Mouse (Mus musculus): ENCODE data around the gene Pkp4. TPM values are rescaled to one million over a fixed set of nuclear protein-coding genes. Genes with fewer than 3 reads are reported as not detected.
"Not testable (repeated sequence)": the region's sequence is repeated elsewhere in the genome, so short reads cannot be mapped to it uniquely, and the experiment has no call there.

Gene Pkp4
- polyA plus RNA-seq, 1 experiment from 2014 or later = 7.6 TPM

DNA sequence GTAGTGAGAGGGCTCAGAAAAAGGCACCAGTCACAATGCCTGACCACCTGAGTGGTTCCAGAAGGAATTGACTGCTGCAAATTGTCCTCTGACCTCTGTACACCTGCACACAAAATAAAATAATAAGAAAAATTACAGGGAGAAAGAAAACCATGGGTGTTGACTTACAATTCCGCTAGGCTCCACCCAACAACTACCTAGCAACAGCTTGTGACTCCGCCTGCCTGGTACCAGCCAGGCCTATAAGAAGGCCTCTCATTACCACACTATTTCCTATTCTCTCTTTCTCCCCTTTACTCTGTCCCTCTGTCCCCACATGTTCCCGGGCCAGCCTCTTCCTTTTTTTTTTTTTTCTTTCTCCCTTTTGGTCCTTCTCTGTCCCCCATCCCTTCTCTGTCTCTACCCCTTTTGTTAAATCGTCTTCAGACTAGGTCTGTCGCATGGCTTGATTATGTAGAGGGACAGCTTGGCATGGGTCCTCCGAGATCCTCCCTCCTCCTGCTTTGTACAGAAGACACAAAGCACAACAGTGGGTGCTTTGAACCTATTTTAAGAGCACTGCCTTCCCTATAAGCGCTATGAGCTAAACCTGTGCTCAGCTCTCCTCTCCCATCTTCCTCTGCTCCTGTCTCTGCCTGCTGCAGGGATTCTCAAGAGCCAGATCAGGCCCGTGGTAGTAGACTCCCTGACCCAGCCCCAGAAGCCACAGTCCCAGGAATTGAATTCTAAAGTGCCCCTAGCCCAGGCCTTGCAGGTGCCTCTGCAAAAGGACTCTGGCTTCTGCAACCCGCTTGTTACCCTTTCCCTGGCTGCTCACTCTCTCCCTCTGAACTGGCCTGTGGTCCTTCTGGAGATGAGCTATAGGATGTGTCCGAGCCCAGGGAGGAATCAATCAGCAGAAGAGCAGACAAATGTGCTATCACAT lies 223.5 kb downstream of the Pkp4 start:
- no peak for ATAC-seq
- Histone ChIP-seq H3K9ac (no peak overlapping the region), H3K4me3 (no peak overlapping the region), H3K27me3 (replicated peaks) (no peaks in the 10 kb centered on the region), H3K36me3 (no peaks in the 10 kb centered on the region), H3K4me1 (no peaks in the 10 kb centered on the region), H3K9me3 (replicated peaks) (no peaks in the 10 kb centered on the region), H3K27ac (no peak overlapping the region), H3K4me2 (no peak overlapping the region)
- WGBS (ENCODE audit: insufficient replicate concordance) = 71% methylated on average over 10 of the region's 10 CpGs

DNA sequence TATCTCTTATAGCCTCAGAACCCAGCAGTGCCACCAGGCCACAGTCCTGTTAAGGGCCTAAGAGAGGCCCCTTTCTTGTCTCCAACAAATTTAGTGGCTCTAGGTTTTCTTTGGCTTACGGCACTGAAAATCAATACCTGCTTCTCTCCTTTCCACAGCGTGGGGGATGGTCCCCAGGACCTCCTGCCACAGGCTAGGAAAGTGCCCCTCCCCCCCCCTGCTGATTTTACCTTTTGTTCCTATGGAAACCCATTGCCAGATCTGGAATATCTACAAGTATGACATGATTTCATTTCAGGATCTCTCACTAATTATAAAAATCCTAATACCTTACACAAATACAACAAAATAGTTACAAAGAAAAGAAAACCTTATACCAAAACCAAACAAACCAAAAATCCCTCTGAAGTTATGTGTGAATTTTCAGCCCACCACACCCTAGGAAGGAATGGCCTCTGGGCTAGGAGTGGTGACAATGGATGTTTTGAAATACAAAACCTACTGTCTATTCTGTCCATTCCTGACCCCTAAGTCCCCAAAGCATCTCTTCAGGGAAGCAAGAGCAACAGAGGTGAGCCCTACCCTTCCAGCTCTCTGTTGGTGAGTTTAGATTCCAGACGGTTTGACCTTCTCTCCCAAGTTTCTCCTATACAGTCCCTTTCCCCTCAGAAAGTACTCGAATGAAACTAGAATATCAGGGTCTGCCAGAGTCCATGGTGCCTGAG lies 224.7 kb downstream of the Pkp4 start:
- WGBS (ENCODE audit: insufficient replicate concordance) = 53% methylated on average over 4 of the region's 4 CpGs

DNA sequence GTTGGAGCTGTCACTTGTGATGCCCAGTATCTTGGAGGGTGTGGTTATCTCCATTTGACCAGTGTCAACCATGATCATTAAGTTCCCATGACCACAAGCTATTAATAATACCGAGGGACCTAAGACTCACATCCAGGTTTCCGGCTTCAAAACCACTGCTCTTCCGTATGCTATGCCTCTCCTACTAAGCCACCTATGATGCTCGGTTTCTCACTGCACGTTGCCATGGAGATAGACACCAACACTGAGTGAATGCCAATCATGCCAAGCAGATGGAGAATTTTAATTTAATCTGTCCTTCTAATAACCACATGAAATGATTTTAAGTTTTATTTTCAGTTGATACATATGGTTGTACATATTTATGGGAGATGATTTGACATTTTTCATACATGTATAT lies 229.3 kb downstream of the Pkp4 start:
- no peaks in the 10 kb centered on the region for H3K4me1 ChIP-seq
- H3K4me3 ChIP-seq = no peak overlapping the region
- no peaks in the 10 kb centered on the region for H3K36me3 ChIP-seq
- no peaks in the 10 kb centered on the region for H3K27me3 ChIP-seq (replicated peaks)
- no peak overlapping the region for H3K4me2 ChIP-seq
- no peak overlapping the region for H3K27ac ChIP-seq
- 70% methylated on average over 5 of the region's 5 CpGs for WGBS (ENCODE audit: insufficient replicate concordance)
- no peak overlapping the region for H3K9ac ChIP-seq
- ATAC-seq = no peak
- no peaks in the 10 kb centered on the region for H3K9me3 ChIP-seq (replicated peaks)

More for the DNA sequence above, 224.7 kb downstream of the Pkp4 start:
- H3K9ac ChIP-seq = no peak overlapping the region
- no peak overlapping the region for H3K27ac ChIP-seq
- H3K4me1 ChIP-seq = no peaks in the 10 kb centered on the region
- no peaks in the 10 kb centered on the region for H3K36me3 ChIP-seq
- no peak overlapping the region for H3K4me2 ChIP-seq
- no peaks in the 10 kb centered on the region for H3K9me3 ChIP-seq (replicated peaks)
- ATAC-seq = no peak
- H3K27me3 ChIP-seq (replicated peaks) = no peaks in the 10 kb centered on the region
- no peak overlapping the region for H3K4me3 ChIP-seq

DNA sequence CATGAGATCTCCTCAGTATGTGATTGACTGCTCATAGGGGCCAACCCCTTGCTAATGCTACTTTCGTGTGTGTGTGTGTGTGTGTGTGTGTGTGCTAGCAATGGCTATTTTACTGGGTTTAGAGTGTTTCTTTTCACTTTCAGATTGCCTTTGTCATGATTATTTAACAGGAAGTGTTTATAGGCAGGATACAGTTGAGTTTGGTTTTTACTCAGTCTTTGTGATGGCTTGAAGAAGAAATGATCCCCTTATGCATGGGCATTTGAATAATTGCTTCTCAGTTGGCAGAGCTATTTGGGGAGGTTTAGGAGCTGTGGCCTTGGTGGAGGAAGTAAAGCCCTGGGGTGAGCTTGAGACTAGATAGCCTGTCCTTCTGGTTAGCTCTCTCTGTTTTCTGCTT lies 232.5 kb downstream of the Pkp4 start:
- Histone ChIP-seq H3K4me1 (no peaks in the 10 kb centered on the region), H3K27me3 (replicated peaks) (no peaks in the 10 kb centered on the region), H3K27ac (no peak overlapping the region), H3K36me3 (no peaks in the 10 kb centered on the region), H3K9me3 (replicated peaks) (no peaks in the 10 kb centered on the region), H3K9ac (no peak overlapping the region), H3K4me2 (no peak overlapping the region), H3K4me3 (no peak overlapping the region)
- ATAC-seq = no peak
- 71% methylated on average over 1 of the region's 1 CpGs for WGBS (ENCODE audit: insufficient replicate concordance)

DNA sequence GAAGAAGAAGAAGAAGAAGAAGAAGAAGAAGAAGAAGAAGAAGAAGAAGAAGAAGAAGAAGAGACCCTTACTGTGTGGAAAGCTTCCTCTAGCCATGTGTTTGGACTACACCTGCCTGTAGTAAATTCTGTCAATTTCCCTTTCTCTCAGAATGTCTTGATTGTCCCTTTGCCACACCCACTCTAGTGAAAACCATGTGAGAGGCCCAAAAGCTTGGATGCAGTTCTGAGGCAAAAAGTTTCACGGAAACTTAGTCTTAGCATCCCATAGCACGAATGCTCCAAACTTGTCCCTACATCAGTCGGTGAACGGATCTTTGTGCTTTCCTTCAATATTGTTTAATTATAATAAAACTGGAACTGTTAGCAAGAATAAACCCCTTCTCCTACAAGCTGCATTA lies 234.0 kb downstream of the Pkp4 start:
- ATAC-seq = no peak
- Histone ChIP-seq H3K9ac (no peak overlapping the region), H3K4me3 (no peak overlapping the region), H3K27ac (no peak overlapping the region), H3K9me3 (replicated peaks) (no peaks in the 10 kb centered on the region), H3K36me3 (no peaks in the 10 kb centered on the region), H3K4me1 (no peaks in the 10 kb centered on the region), H3K27me3 (replicated peaks) (no peaks in the 10 kb centered on the region), H3K4me2 (no peak overlapping the region)
- 84% methylated on average over 4 of the region's 4 CpGs for WGBS (ENCODE audit: insufficient replicate concordance)

DNA sequence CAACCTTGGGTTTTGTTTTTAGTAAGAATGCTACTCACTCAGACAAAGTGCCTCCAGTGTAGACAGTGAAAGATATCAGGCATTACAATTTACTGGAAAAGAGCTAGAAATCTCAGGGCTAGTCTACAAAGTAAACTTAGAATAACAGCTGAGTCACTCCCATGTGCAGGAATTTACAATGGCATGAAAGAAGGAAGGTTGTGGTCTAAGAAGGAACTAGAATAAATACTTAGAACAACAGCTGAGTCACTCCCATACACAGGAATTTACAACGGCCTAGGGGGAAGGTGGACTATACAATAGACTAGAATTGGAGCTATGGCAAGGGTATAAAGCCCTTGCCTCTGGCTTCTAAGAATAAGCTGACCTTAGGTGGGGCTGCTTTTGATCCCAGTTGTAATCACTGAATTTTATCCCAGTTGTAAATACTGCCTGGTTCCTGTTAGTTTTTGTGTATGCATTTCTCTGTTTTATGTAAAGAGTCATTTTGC lies 234.6 kb downstream of the Pkp4 start:
- not testable (repeated sequence) for H3K4me1 ChIP-seq; H3K27ac ChIP-seq; H3K9ac ChIP-seq; H3K4me2 ChIP-seq; H3K4me3 ChIP-seq; H3K27me3 ChIP-seq (replicated peaks); H3K36me3 ChIP-seq; H3K9me3 ChIP-seq (replicated peaks); ATAC-seq
- 32% methylated on average over 1 of the region's 1 CpGs for WGBS (ENCODE audit: insufficient replicate concordance)

DNA sequence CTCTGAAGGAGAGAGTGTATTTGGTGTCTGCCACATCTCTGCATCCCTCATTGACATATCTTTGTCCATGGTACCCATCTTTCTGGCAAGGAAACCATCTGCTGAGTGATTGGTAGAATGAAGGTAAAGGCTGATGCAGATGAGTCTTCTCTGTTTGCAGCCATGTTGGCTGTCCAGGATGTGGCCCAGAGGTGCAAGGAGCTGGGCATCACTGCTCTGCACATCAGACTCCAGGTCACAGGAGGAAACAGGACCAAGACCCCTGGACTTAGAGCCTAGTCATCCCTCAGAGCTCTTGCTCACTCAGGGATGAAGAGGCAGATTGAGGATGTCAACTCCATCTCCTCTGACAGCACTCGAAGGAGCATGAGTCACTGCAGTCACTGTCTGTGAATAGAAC lies 235.9 kb downstream of the Pkp4 start:
- Histone ChIP-seq H3K4me3 (no peak overlapping the region), H3K9ac (no peak overlapping the region), H3K27me3 (replicated peaks) (no peaks in the 10 kb centered on the region), H3K9me3 (replicated peaks) (no peaks in the 10 kb centered on the region), H3K4me2 (no peak overlapping the region), H3K36me3 (no peaks in the 10 kb centered on the region), H3K4me1 (0 out of 2 replicates have a peak, but pooled peaks cover under 1% of the 10 kb centered on the region), H3K27ac (no peak overlapping the region)
- no peak for ATAC-seq
- 81% methylated on average over 1 of the region's 1 CpGs for WGBS (ENCODE audit: insufficient replicate concordance)

DNA sequence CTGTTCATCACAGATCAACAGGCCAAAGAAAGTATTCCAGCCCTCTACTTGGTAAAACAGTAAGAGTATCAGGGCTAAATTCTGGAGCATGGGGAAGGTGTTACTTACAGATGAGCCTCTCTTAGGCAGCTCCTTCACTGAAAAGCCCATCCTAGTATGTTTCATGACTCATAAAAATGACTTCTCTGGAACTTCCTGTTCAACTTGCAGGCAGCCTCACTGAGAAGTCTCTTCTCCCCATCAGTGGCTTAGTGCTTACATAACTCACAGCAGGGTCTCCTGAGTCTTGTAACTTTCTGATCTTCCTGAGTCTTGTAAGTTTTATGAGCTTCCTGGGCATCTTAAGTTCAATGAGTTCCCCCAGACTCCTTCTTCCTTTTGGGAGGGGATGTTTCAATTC lies 236.9 kb downstream of the Pkp4 start:
- ATAC-seq = no peak

DNA sequence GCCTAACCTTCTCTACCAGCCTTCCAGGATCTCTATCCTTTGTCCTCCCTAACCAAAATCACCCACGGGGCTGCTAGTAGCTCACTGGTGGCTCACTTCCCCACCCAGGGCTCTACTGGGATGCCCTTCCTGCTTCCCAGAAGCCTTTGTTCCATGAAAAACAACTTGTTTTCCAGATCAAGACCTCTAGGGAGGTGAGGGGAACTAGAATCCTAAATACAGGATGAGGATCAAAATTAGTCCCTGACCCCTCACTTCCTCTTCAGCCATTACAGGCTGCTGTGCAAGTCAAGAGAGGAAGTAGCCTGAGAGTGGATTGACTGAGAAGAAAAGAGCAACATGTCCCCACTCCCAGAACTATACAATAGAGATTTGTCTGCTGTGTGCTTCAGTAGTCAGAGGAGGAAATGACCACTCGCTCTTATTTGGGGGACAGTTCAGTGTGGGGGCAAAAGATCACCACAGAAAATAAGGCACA lies 240.3 kb downstream of the Pkp4 start:
- 32% methylated on average over 2 of the region's 2 CpGs for WGBS (ENCODE audit: insufficient replicate concordance)
- H3K9me3 ChIP-seq (replicated peaks) = no peaks in the 10 kb centered on the region
- ATAC-seq = 0 out of 2 replicates have a peak, but pooled peaks have one; percentile 21

More for the DNA sequence above, 236.9 kb downstream of the Pkp4 start:
- no peaks in the 10 kb centered on the region for H3K9me3 ChIP-seq (replicated peaks)
- no peak overlapping the region for H3K4me2 ChIP-seq
- no peak overlapping the region for H3K9ac ChIP-seq
- H3K27me3 ChIP-seq (replicated peaks) = no peaks in the 10 kb centered on the region
- 0 out of 2 replicates have a peak, but pooled peaks cover 4% of the 10 kb centered on the region for H3K4me1 ChIP-seq
- no peak overlapping the region for H3K4me3 ChIP-seq
- H3K27ac ChIP-seq = no peak overlapping the region
- H3K36me3 ChIP-seq = no peaks in the 10 kb centered on the region

DNA sequence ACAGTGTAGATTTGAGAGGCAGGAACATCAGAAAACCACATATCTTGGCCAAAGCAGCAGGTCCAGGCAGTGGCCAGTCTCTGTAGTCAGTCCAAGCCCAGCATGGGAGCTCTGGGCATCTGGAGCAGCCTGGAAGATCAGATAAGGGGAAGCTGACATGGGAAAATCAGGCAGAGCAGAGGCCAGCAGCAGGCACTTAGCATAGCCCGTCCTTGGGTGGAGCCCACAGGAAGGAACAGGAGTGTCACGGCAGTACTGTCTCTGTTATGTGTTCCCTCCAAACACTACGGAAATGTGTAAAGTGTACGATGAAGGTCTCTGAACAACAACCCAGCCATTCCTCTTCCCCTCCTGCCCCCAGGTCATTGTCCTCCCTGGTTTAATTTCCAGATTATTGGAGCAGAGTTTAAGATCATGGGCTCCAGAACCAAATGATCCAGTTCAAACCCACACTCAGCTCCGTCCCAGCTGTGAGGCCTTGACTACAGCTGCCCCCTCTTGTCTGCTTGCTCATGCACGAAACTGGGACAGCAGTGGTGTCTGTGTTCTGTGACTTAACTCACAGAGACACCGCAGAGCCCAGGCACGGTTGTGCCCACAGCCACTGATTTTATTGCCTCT lies 241.3 kb downstream of the Pkp4 start:
- no peak for ATAC-seq
- Histone ChIP-seq H3K36me3 (no peaks in the 10 kb centered on the region), H3K4me3 (no peak overlapping the region), H3K27me3 (replicated peaks) (no peaks in the 10 kb centered on the region), H3K27ac (no peak overlapping the region), H3K9me3 (replicated peaks) (no peaks in the 10 kb centered on the region), H3K4me2 (no peak overlapping the region), H3K4me1 (0 out of 2 replicates have a peak, but pooled peaks cover 4% of the 10 kb centered on the region), H3K9ac (no peak overlapping the region)
- 45% methylated on average over 8 of the region's 8 CpGs for WGBS (ENCODE audit: insufficient replicate concordance)

More for the DNA sequence above, 240.3 kb downstream of the Pkp4 start:
- Histone ChIP-seq H3K4me1 (0 out of 2 replicates have a peak, but pooled peaks cover 4% of the 10 kb centered on the region), H3K9ac (no peak overlapping the region), H3K4me3 (no peak overlapping the region), H3K4me2 (no peak overlapping the region), H3K27me3 (replicated peaks) (no peaks in the 10 kb centered on the region), H3K27ac (no peak overlapping the region), H3K36me3 (no peaks in the 10 kb centered on the region)

DNA sequence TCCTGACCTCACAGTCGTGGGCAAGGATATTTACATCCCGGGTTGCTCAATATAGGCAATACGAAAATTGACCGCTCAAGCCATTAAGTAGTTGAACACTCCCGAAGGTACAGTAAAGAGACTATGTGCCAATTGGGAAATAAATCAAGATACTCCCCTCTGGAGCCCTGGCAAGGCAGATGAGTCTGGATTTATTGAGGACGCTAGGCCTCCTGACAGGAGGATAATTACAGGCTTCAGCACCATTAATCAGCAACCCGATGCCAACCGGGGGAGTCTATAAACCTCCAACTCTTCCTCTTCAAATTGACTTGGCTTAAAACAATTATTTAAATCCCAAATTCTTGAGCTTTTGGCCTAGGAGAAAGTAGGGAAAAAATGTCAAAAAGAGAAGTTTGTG lies 243.4 kb downstream of the Pkp4 start:
- Histone ChIP-seq H3K9ac (no peak overlapping the region), H3K4me1 (0 out of 2 replicates have a peak, but pooled peaks cover 4% of the 10 kb centered on the region), H3K27me3 (replicated peaks) (no peaks in the 10 kb centered on the region), H3K36me3 (no peaks in the 10 kb centered on the region), H3K27ac (no peak overlapping the region), H3K9me3 (replicated peaks) (no peaks in the 10 kb centered on the region), H3K4me3 (no peak overlapping the region), H3K4me2 (no peak overlapping the region)
- WGBS (ENCODE audit: insufficient replicate concordance) = 73% methylated on average over 8 of the region's 8 CpGs
- ATAC-seq = no peak
